Mouse (Mus musculus) ES-CJ7 (cell line): ENCODE measurements at regions not wholly inside any gene's neighbourhood (a gene's known extent, or its start where the extent isn't known, plus 50 kb on each side); places are given as distances from the start of the nearest gene placed in this dataset.

Experiments
- DNase-seq: peaks from one replicate; pipeline ENCODE4 v3.0.0; 2011; ENCODE audit warnings: low read depth, low spot score

DNA sequence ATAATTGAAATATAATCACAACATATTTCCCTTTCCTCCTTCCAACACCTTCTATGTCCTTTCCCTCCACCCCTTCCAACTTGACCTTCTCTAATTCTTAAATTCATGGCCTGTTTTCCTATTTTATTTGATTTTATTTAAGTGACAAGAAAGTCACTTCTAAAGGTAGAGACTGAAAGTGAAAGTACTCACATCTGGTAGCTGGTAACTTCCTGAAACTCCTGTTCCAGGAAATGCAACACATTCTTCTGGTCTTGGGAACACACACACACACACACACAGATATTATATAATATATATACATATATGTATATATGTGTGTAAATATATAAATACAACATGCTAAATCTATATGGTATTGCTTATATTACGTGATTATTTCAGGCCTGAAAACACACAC lies 183.2 kb upstream of the Esx1 start:
- no peak for DNase-seq

DNA sequence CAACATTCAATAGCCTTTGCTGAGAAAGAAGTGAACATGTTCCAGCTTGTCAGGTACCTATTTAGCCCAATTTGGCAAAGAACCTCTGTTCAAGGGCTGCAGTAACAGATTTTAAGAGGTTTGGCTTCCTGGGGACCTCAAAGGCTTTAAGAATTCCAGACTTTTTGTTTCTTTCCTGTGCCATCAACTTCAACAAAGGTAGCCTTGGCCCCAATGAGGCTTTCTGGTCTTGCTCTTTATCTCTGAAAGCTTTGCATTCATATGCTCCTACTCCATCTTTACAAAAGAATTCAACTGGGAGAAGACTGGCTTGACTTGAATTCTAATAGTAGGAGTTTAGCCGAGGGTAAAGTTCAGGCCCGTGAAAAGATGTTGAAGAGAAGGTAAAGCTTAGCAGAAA lies 144.1 kb upstream of the Esx1 start:
- DNase-seq, result peak; percentile 34
